Mouse (Mus musculus): Measurements from ENCODE around the gene Ppp1r13l. TPM values are rescaled to one million over a fixed set of nuclear protein-coding genes. Genes with fewer than 3 reads are reported as not detected.

Gene Ppp1r13l
- polyA plus RNA-seq, 1 experiment = 0.96 TPM

DNA sequence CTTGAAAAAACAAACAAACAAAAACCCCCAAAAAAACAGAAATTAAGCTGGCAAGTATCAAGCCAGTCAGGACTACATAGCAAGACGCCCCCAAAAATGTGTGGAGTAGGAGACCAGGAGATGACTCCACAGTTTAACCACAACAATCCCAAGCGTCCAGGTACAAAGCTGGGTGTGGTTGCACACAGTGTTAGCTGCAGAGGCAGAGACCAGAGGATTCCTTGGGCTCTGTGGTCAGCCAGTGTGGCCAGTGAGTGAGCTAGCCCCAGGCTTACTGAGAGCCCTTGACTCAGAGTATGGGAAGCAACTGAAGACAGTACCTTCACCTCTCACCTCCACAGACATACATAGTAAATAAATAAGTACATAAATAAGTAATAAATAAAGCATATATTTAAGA is 27.6 kb upstream of the Ppp1r13l start:
- TF ChIP-seq TAL1 (IDR thresholded peaks at IDR 0.05; ENCODE audit: low read length) (no peak), GATA1 (IDR thresholded peaks at IDR 0.05; ENCODE audit: low read length) (no peak)

DNA sequence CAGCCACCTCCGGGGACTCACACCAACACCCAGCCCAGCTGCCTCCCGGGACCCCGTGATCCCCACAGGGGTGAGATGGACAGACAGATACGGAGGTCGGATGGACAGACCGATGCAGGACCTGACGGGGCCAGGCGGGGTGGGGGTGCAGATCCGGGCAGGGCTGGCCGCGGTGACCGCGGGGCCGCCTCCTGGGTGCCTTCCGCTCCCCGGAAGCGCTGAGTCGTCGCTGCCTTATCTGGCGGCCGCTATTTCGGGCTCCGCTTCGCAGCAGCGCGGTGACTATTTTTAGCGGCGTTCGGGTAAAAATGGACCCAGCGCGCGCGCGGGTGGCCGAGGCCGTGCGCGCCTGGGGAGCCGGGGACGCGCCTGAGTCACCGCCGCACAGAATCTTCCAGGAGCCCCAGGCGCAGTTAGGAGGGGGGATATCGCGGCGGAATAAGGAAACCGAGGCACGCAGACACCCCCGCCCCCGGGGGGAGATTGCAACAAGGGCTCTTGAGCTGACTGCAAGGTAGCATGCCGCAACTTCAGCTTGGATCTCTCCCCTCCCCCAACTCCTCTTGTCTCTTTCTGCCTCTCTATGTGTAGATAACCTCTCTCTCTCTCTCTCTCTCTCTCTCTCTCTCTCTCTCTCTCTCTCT is 26.7 kb upstream of the Ppp1r13l start:
- TF ChIP-seq GATA1 (IDR thresholded peaks at IDR 0.05; ENCODE audit: low read length) = no peak
- TF ChIP-seq TAL1 (IDR thresholded peaks at IDR 0.05; ENCODE audit: low read length) = no peak
- H3K9me3 ChIP-seq (ENCODE audit: control insufficient read depth, low read length) = peaks cover 6% of the 10 kb centered on the region
- peaks cover 14% of the 10 kb centered on the region for H3K4me1 ChIP-seq (ENCODE audit: control insufficient read depth)
- H3K4me3 ChIP-seq (replicated peaks) = peak overlapping the region; percentile 63
- no peaks in the 10 kb centered on the region for H3K36me3 ChIP-seq (ENCODE audit: control insufficient read depth)
- peaks cover 56% of the 10 kb centered on the region for H3K27me3 ChIP-seq (ENCODE audit: control insufficient read depth)

More for the DNA sequence above, 27.6 kb upstream of the Ppp1r13l start:
- H3K4me1 ChIP-seq (ENCODE audit: control insufficient read depth) = peaks cover 24% of the 10 kb centered on the region
- H3K36me3 ChIP-seq (ENCODE audit: control insufficient read depth) = no peaks in the 10 kb centered on the region
- peaks cover 55% of the 10 kb centered on the region for H3K27me3 ChIP-seq (ENCODE audit: control insufficient read depth)
- no peak overlapping the region for H3K4me3 ChIP-seq (replicated peaks)
- peaks cover 6% of the 10 kb centered on the region for H3K9me3 ChIP-seq (ENCODE audit: control insufficient read depth, low read length)

DNA sequence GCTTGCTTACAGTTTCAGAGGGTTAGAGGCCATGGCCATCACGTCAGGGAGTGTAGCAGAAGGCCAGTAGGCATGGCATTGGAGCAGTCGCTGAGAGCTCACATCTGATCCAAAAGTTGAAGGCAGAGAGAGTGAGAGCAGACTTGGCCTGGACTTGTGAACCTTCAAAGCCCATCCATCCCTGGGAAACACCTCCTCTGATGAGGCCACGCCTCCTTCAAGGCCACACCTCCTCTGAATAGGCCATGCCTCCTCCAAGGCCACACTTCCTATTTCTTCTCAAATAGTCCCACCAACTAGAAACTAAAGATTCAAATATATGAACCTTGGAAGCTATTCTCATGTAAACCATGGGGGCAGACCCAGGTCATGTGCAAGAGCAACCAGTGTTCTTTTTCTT is 24.0 kb upstream of the Ppp1r13l start:
- H3K4me1 ChIP-seq (ENCODE audit: control insufficient read depth) = peaks cover 10% of the 10 kb centered on the region
- TF ChIP-seq GATA1 (IDR thresholded peaks at IDR 0.05; ENCODE audit: low read length) (no peak), TAL1 (IDR thresholded peaks at IDR 0.05; ENCODE audit: low read length) (no peak)
- H3K9me3 ChIP-seq (ENCODE audit: control insufficient read depth, low read length) = no peaks in the 10 kb centered on the region
- no peaks in the 10 kb centered on the region for H3K36me3 ChIP-seq (ENCODE audit: control insufficient read depth)
- H3K27me3 ChIP-seq (ENCODE audit: control insufficient read depth) = peaks cover 61% of the 10 kb centered on the region
- H3K4me3 ChIP-seq (replicated peaks) = no peak overlapping the region

DNA sequence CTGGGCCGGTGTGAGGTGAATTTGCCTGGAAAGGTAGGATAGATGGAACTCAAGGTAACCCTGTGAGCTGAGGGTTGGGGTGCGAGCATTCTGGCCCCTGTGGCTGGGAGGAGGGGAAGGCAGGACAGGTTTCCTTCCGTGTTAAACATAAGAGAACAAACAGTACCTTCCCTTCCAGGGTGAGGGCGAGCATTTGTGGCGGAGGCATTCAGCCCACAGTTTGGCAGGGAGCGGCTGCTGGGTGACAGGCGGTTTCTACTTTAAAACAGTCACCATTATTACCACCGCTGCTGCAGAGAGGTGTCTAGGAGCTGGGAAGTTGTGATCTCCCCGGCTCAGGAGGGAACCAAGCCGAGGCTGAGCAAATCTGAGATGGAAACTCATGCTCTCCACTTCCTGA is 22.4 kb upstream of the Ppp1r13l start:
- TF ChIP-seq GATA1 (IDR thresholded peaks at IDR 0.05; ENCODE audit: low read length) = no peak
- TF ChIP-seq TAL1 (IDR thresholded peaks at IDR 0.05; ENCODE audit: low read length) = no peak
- H3K4me3 ChIP-seq (replicated peaks) = no peak overlapping the region
- no peaks in the 10 kb centered on the region for H3K36me3 ChIP-seq (ENCODE audit: control insufficient read depth)
- no peaks in the 10 kb centered on the region for H3K9me3 ChIP-seq (ENCODE audit: control insufficient read depth, low read length)
- peaks cover 10% of the 10 kb centered on the region for H3K4me1 ChIP-seq (ENCODE audit: control insufficient read depth)
- peaks cover 65% of the 10 kb centered on the region for H3K27me3 ChIP-seq (ENCODE audit: control insufficient read depth)

DNA sequence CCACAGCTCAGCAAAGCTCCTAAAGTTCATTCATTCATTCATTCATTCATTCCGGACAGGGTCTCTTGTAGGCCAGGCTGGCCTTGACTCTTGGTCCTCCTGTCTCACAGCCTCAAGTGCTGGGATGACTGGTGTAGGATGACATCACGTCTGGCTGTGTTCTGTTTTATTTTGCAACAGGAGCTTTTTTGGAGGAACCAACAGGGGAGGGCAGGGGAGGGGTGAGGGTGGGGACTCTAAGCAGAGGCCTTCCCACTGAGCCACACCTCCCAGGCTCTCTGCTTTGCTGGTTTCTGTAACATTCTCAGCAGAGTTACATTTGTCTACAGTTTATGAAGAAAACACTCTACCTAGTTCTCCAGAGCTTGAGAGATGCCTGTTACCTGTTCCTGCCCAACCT is 21.5 kb upstream of the Ppp1r13l start:
- Histone ChIP-seq H3K9me3 (ENCODE audit: control insufficient read depth, low read length) (no peaks in the 10 kb centered on the region), H3K27me3 (ENCODE audit: control insufficient read depth) (peaks cover 65% of the 10 kb centered on the region), H3K4me1 (ENCODE audit: control insufficient read depth) (peaks cover 9% of the 10 kb centered on the region), H3K4me3 (replicated peaks) (no peak overlapping the region), H3K36me3 (ENCODE audit: control insufficient read depth) (no peaks in the 10 kb centered on the region)
- TF ChIP-seq TAL1 (IDR thresholded peaks at IDR 0.05; ENCODE audit: low read length) (no peak), GATA1 (IDR thresholded peaks at IDR 0.05; ENCODE audit: low read length) (no peak)

DNA sequence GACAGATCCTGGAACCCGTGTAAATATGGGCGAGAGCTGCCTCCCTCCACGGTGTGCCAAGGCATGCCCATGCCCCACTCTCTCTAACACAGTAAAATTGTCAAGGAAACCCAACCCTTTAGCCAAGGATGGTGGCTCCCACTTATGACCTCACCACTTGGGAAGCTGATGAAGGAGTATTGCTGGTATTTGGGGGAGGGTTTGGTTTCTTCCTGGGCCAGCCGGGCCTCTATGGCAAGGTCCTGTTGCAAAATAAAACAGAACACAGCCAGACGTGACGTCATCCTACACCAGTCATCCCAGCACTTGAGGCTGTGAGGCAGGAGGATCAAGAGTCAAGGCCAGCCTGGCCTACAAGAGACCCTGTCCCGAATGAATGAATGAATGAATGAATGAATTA is 21.0 kb upstream of the Ppp1r13l start:
- TF ChIP-seq TAL1 (IDR thresholded peaks at IDR 0.05; ENCODE audit: low read length) (no peak), GATA1 (IDR thresholded peaks at IDR 0.05; ENCODE audit: low read length) (no peak)
- Histone ChIP-seq H3K9me3 (ENCODE audit: control insufficient read depth, low read length) (no peaks in the 10 kb centered on the region), H3K27me3 (ENCODE audit: control insufficient read depth) (peaks cover 65% of the 10 kb centered on the region), H3K4me3 (replicated peaks) (no peak overlapping the region), H3K4me1 (ENCODE audit: control insufficient read depth) (peaks cover 10% of the 10 kb centered on the region), H3K36me3 (ENCODE audit: control insufficient read depth) (no peaks in the 10 kb centered on the region)

DNA sequence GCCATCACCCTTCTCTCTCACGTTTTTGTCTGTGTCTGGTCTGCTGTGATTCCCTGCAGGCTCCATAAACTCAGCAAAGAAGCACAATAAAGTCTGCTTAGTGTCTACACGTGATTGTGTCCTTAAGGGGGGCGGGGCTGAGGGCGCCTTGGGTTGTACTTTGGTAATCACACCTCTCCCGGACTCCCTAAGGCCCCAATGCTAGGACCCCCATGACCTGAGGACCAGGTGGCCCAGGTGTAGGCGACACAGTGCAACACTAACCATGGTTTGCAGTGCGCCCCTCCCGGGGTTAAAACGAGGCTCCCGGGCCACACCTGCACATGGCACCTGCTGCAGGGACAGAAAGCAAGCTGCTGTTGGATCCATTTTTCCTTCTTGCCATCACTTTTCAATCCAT is 18.3 kb upstream of the Ppp1r13l start:
- H3K4me3 ChIP-seq (replicated peaks) = no peak overlapping the region
- TF ChIP-seq GATA1 (IDR thresholded peaks at IDR 0.05; ENCODE audit: low read length) (no peak), TAL1 (IDR thresholded peaks at IDR 0.05; ENCODE audit: low read length) (no peak)
- H3K4me1 ChIP-seq (ENCODE audit: control insufficient read depth) = peaks cover 29% of the 10 kb centered on the region
- H3K36me3 ChIP-seq (ENCODE audit: control insufficient read depth) = no peaks in the 10 kb centered on the region
- peaks cover 73% of the 10 kb centered on the region for H3K27me3 ChIP-seq (ENCODE audit: control insufficient read depth)
- no peaks in the 10 kb centered on the region for H3K9me3 ChIP-seq (ENCODE audit: control insufficient read depth, low read length)

DNA sequence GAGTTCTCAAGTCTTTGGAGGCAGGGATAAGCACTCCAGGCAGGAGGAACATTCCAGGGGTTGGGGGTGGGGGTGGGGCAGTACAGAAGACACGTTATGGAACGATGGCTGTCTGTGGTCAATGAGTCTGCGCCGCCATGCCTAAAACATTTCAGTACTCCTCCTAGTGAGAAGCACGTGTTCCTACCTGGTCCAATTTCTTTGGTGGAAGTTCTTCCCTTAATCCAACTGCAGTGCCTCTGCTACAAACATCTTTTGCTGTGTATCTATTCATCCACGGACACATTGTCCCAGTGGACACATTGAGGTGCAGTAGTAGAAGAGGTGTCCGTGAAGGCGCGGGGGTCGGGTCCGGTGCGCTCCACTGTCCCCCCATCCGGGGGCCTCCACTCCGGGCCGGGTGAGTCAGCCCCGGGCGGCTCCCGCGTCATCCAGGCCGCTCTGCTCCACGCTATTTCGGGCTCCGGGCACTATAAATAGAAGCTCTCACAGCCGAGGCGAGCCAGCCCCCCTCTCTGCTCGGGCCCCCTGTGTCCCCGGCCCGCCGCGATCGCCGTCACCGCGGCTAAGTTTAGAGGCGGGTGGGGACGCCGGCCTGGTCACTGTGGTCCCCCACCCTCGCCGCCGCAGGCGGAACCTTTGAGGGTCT is 17.7 kb upstream of the Ppp1r13l start:
- TF ChIP-seq TAL1 (IDR thresholded peaks at IDR 0.05; ENCODE audit: low read length) = no peak
- TF ChIP-seq GATA1 (IDR thresholded peaks at IDR 0.05; ENCODE audit: low read length) = no peak
- H3K4me3 ChIP-seq (replicated peaks) = no peak overlapping the region
- peaks cover 71% of the 10 kb centered on the region for H3K27me3 ChIP-seq (ENCODE audit: control insufficient read depth)
- H3K4me1 ChIP-seq (ENCODE audit: control insufficient read depth) = peaks cover 29% of the 10 kb centered on the region
- H3K36me3 ChIP-seq (ENCODE audit: control insufficient read depth) = no peaks in the 10 kb centered on the region
- no peaks in the 10 kb centered on the region for H3K9me3 ChIP-seq (ENCODE audit: control insufficient read depth, low read length)

DNA sequence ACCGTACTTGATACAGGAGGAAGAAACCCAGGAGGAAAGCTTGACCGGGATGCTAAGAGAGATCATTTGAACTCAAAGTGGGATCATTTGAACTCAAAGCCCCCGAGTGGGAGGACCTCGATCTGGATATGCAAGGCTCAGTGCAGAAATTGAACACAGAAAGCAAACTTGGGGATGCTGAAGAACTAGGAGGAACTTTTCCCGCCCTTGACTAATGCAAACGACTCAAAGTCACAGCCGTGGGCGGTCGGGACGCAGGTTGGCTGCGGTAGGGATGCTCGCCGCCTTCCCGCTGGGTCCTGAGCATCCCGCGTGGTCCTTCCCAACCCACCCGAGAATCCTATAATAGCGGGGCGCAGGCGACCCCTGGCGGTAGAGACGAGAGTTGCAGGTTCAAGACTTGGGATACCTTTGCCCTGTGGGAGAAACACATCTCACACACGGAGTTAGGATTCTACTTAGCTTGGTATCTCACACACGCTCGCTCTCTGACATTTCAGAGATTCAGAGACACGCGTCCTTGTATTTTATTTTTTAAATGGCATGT is 17.0 kb upstream of the Ppp1r13l start:
- Histone ChIP-seq H3K9me3 (ENCODE audit: control insufficient read depth, low read length) (no peaks in the 10 kb centered on the region), H3K4me1 (ENCODE audit: control insufficient read depth) (peaks cover 29% of the 10 kb centered on the region), H3K27me3 (ENCODE audit: control insufficient read depth) (peaks cover 65% of the 10 kb centered on the region), H3K36me3 (ENCODE audit: control insufficient read depth) (no peaks in the 10 kb centered on the region), H3K4me3 (replicated peaks) (no peak overlapping the region)
- TF ChIP-seq GATA1 (IDR thresholded peaks at IDR 0.05; ENCODE audit: low read length) (no peak), TAL1 (IDR thresholded peaks at IDR 0.05; ENCODE audit: low read length) (no peak)

All from erythroblast, embryonic 14.5 days (primary cell).